Mouse (Mus musculus) stomach, postnatal 0 days (tissue): ENCODE data around the gene Mrpl2.

ENCODE experiments used
- CTCF ChIP-seq: IDR thresholded peaks from 2 replicates; pipeline ENCODE4 v1.5.1; 2016; ENCODE audit warnings: antibody characterized with exemption, low read depth, mild to moderate bottlenecking, moderate library complexity
- EP300 ChIP-seq: optimal IDR thresholded peaks from 2 replicates; pipeline ENCODE3; 2016; ENCODE audit warnings: antibody characterized with exemption

DNA sequence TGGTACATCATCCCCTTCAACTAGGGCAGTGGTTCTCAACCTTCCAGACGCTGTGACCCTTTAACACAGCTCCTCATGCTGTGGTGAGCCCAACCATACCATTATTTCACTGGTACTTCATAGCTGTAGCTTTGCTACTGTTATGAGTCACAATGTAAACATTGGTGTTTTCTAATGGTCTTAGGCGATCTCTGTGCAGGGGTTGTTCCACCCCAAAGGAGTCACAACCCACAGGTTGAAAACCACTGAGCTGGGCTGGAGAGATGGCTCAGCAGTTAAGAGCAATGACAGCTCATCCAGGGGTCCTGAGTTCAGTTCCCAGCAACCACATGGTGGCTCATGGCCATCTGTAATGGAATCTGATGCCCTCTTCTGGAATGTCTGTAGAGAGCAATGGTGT, 45.4 kb downstream of the Mrpl2 start:
- no peak for TF ChIP-seq CTCF
- no peak for TF ChIP-seq EP300
